Mouse (Mus musculus) neural tube, embryonic 13.5 days (tissue): ENCODE results near the gene Erich3. TPM values are rescaled to one million over a fixed set of nuclear protein-coding genes. Genes with fewer than 3 reads are reported as not detected.
"Not testable (repeated sequence)": the region's sequence is repeated elsewhere in the genome, so short reads cannot be mapped to it uniquely, and the experiment has no call there.

Source experiments
- ATAC-seq: fragments of 200-750 bp; cut with Nextera tagmentation; 2 replicates; pipeline ENCODE4 v1.8.0; 2017; ENCODE audit warnings: low read depth, mild to moderate bottlenecking, moderate TSS enrichment, moderate library complexity
- H3K27ac ChIP-seq: fragments of 300-500 bp; sonication (generic); replicated peaks from 2 replicates; pipeline ENCODE4 v1.5.1; 2015; ENCODE audit warnings: moderate library complexity, mild to moderate bottlenecking, inconsistent platforms
- H3K27me3 ChIP-seq: fragments of 300-500 bp; sonication (generic); 2 replicates; pipeline ENCODE4 v1.6.1; 2015; ENCODE audit warnings: mild to moderate bottlenecking, inconsistent platforms
- H3K36me3 ChIP-seq: fragments of 300-500 bp; sonication (generic); 2 replicates; pipeline ENCODE4 v1.6.1; 2015; ENCODE audit warnings: mild to moderate bottlenecking, inconsistent platforms
- H3K4me1 ChIP-seq: fragments of 300-500 bp; sonication (generic); replicated peaks from 2 replicates; pipeline ENCODE4 v1.6.1; 2015; ENCODE audit warnings: inconsistent platforms
- H3K4me2 ChIP-seq: fragments of 300-500 bp; sonication (generic); 2 replicates; pipeline ENCODE4 v1.6.1; 2015; ENCODE audit warnings: inconsistent platforms, mild to moderate bottlenecking, moderate library complexity
- H3K4me3 ChIP-seq: fragments of 300-500 bp; sonication (generic); 2 replicates; pipeline ENCODE4 v1.5.1; 2015; ENCODE audit warnings: mild to moderate bottlenecking, inconsistent platforms
- H3K9ac ChIP-seq: fragments of 300-500 bp; sonication (generic); 2 replicates; pipeline ENCODE4 v1.6.1; 2015; ENCODE audit warnings: moderate library complexity, mild to moderate bottlenecking, inconsistent platforms
- H3K9me3 ChIP-seq: fragments of 300-500 bp; sonication (generic); 2 replicates; pipeline ENCODE4 v1.6.1; 2016; ENCODE audit warnings: inconsistent platforms
- WGBS: fragments of 180-500 bp; shearing (Covaris S2); methylation state at CpG from one replicate; pipeline ENCODE4 v1.1.7; 2015; 5-methylcytosine and 5-hydroxymethylcytosine counted together
- polyA plus RNA-seq: library from polyadenylated mRNA; unstranded; fragments of >200 nt; fragmentation: Nextera tagmentation; extraction: Ambion mirVana; gene quantifications from 2 replicates; pipeline ENCODE4 v1.2.1, GENCODE M21; 2015

The Erich3 gene
- 1.3 and 1.7 TPM in 2 replicates for polyA plus RNA-seq

DNA sequence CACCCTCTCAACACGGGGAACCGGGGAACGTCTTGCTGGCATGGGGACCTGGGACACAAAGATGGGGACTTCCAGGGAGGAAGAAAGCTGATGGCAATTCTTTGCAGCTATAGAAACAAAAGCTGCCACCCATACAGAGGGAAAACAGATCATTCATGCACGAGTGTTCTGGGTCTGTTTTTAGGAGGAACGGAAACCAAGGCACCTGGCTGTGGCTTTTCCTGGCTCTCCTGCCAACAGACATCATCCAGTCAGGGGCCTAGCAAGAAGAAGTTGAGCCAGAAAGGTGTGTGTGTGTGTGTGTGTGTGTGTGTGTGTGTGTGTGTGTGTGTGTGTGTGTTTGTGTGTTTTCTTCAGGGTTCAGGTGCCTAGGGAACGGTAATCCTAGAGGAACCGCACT lies at the start of gene Erich3:
TSS of gene Erich3 (plus strand) at position 315 of the 400 bp plus-strand sequence.
- peaks cover 24% of the 10 kb centered on the region for H3K4me1 ChIP-seq
- H3K27ac ChIP-seq = peak within 1 kb of the TSS; percentile 87
- ATAC-seq = no peak; the same call in 1 of the 2 replicates
- H3K9ac ChIP-seq = peak within 1 kb of the TSS; percentile 72
- peak within 1 kb of the TSS; percentile 44 for H3K4me3 ChIP-seq
- H3K4me2 ChIP-seq = peak within 1 kb of the TSS; percentile 66
- H3K9me3 ChIP-seq = no peaks in the 10 kb centered on the region
- H3K27me3 ChIP-seq = peaks cover 11% of the 10 kb centered on the region; the same call in 1 of the 2 replicates
- H3K36me3 ChIP-seq = no peaks in the 10 kb centered on the region
- 25% methylated on average over 7 of the region's 7 CpGs for WGBS

DNA sequence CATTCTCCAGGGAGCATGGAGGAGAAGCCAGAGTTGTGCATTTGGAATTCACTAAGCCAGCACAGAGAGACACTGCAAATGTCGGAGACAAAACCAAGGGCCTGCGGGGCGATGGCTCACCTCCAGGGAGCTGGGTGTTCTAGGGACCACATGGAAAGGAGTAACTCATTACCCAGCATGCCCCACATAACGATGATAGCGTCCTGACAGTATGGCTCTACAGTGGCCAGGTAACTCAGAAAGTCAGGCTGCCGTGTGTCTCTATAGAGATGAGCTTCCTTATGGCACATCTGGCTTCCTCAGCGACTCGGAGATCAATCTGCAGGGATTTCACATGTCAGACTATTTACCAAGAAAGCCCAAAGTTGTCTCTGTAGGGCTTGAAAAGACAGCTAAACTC lies 48.9 kb upstream of the Erich3 start:
- no peaks in the 10 kb centered on the region for H3K9me3 ChIP-seq
- no peak overlapping the region for H3K27ac ChIP-seq
- no peak for ATAC-seq
- H3K36me3 ChIP-seq = no peaks in the 10 kb centered on the region; the same call in 1 of the 2 replicates
- H3K4me3 ChIP-seq = no peak overlapping the region
- 97% methylated on average over 8 of the region's 8 CpGs for WGBS
- no peaks in the 10 kb centered on the region for H3K27me3 ChIP-seq
- H3K4me2 ChIP-seq = no peak overlapping the region
- H3K9ac ChIP-seq = no peak overlapping the region
- H3K4me1 ChIP-seq = no peaks in the 10 kb centered on the region

DNA sequence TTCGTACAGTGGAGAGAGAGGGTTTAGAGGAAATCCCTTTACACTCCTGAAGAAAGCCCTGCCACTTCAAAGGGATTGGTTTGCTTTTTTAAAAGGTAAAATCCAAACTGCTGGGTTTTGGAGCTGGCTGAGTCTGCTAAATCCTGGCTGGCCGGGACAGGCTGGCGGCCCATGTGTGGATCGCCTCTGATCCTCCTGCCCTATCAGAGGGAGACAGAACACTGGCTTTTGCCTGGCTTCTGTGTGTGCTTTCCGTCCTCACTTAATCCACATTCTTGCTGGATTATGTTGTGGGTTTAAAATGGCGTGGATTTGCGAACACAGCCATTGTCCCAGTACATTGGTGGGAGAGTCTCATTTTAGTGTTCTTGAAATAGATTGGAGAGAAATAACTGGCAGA lies 48.4 kb upstream of the Erich3 start:
- H3K4me2 ChIP-seq = no peak overlapping the region
- H3K9ac ChIP-seq = no peak overlapping the region
- H3K27ac ChIP-seq = no peak overlapping the region
- WGBS = 93% methylated on average over 7 of the region's 7 CpGs
- no peak for ATAC-seq
- no peak overlapping the region for H3K4me3 ChIP-seq
- no peaks in the 10 kb centered on the region for H3K27me3 ChIP-seq
- no peaks in the 10 kb centered on the region for H3K4me1 ChIP-seq
- H3K36me3 ChIP-seq = no peaks in the 10 kb centered on the region; the same call in 1 of the 2 replicates
- no peaks in the 10 kb centered on the region for H3K9me3 ChIP-seq

DNA sequence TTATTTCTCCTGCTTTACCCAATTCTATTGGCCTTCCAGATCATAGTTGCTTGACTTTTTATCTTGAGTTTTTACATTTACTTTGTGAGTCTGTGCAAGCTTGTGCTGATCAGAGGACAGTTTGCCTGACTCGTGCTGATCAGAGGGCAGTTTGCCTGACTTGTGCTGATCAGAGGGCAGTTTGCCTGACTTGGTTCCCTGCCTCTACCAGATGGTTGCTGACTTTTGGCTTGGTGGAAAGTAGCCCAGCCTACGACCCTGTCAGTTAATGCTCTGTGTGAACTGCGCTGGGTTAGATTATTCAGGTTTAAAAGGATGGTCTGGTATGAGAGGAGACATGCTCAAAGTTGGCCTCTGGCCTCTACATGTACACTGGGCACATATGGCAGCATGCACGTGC lies 47.6 kb upstream of the Erich3 start:
- Histone ChIP-seq H3K4me3 (no peak overlapping the region), H3K27ac (no peak overlapping the region), H3K4me1 (no peaks in the 10 kb centered on the region), H3K9ac (no peak overlapping the region), H3K36me3 (no peaks in the 10 kb centered on the region; the same call in 1 of the 2 replicates), H3K27me3 (no peaks in the 10 kb centered on the region), H3K9me3 (no peaks in the 10 kb centered on the region), H3K4me2 (no peak overlapping the region)
- 94% methylated on average over 4 of the region's 4 CpGs for WGBS
- ATAC-seq = no peak

DNA sequence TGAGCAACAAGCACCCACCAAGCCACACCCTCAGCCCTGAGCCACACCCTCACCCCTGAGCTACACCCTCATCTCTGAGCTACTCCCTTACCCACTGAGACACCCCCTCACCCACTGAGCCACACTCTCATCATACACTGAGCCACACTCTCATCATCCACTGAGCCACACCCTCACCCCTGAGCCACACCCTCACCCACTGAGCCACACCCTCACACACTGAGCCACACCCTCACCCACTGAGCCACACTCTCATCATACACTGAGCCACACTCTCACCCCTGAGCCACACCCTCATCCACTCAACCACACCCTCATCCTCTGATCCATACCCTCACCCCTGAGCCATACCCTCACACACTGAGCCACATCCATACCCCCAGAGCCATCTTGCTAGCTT lies 35.4 kb upstream of the Erich3 start:
- Histone ChIP-seq H3K27ac (no peak overlapping the region), H3K4me1 (no peaks in the 10 kb centered on the region), H3K36me3 (no peaks in the 10 kb centered on the region), H3K9me3 (no peaks in the 10 kb centered on the region), H3K4me3 (no peak overlapping the region), H3K4me2 (no peak overlapping the region), H3K9ac (no peak overlapping the region), H3K27me3 (no peaks in the 10 kb centered on the region)
- peak; percentile 50; the same call in 1 of the 2 replicates for ATAC-seq

DNA sequence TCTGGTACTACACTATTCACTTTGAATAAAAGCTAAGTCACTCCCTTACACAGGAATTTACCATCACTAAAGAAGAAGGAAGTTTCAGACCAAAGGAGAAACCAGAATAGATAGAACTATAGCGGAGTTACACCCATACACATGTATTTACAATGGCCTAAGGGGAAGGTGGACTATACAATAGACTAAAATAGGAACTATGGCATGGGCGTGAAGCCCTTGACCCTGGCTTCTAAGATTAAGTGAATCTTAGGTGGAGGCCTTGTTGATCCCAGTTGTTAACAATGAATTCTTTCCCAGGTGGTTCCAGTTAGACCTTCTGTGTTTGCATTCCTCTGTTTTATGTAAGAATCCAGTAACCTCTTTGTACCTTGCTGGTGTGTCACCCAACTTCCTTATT lies 32.4 kb upstream of the Erich3 start:
- not testable (repeated sequence) for H3K27ac ChIP-seq, H3K4me3 ChIP-seq, H3K27me3 ChIP-seq, H3K4me1 ChIP-seq, H3K36me3 ChIP-seq, ATAC-seq, H3K9me3 ChIP-seq, H3K9ac ChIP-seq, H3K4me2 ChIP-seq
- WGBS = 92% methylated on average over 2 of the region's 2 CpGs

DNA sequence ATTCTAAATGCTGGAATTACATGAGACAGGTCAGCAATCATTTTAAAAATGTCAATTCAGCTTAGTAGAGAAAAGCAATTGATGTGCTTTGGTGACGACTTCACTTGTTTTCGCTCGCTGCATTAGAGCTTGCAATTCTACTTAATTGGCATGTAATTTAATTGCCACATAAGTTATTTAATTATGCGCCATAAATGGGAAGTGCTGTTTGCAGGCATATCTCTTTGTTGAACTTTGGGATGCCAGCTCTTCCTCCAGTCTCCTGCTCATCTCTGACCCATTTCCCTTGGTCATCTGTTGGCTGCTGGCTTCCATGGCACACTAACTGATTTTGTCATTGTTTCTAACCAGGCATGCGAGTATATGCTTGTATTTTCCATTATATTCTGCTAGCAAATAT lies 30.6 kb upstream of the Erich3 start:
- no peaks in the 10 kb centered on the region for H3K36me3 ChIP-seq
- no peaks in the 10 kb centered on the region for H3K27me3 ChIP-seq
- 64% methylated on average over 5 of the region's 5 CpGs for WGBS
- H3K4me1 ChIP-seq = no peaks in the 10 kb centered on the region
- no peak overlapping the region for H3K4me2 ChIP-seq
- H3K9ac ChIP-seq = no peak overlapping the region
- no peak overlapping the region for H3K27ac ChIP-seq
- H3K4me3 ChIP-seq = no peak overlapping the region
- ATAC-seq = no peak
- H3K9me3 ChIP-seq = no peaks in the 10 kb centered on the region

DNA sequence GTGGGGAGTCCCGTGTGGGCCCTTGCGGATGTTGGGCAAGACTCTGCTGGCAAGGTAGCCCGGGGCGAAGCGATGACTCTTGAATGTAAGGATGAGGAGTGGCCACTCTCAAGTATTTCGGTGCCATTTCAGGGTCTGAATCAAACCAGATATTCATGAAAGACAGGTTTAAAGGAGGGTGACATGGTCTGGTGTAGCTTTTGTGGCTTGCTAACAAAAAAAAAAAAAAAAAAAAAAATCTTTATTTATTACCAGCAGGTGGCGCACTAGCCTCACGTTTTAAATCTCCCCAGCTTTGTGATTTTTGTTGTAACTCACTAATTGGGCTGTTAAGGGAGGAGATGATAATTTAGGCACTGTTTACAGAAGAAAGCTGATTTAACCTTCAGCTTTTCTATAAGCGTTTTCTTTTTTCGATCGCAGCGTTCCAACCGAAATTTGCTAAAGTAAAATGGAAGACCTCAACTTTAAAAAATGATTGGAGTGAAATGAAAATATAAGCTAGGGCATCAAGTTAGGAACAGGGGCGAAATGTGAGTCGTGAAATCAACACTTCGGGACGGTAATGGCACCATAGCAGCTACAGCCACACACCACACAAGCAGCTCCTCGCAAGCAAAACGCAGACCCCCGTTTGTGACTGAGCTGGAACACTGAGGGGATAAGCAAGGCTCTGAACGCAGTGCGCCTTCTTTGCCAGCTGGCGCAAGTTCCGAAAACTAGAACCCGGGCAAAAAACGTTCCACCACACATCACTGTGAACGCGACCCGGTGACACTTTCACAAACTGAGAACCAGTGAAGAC lies 16.8 kb upstream of the Erich3 start:
- H3K36me3 ChIP-seq = no peaks in the 10 kb centered on the region
- H3K27me3 ChIP-seq = 0 out of 2 replicates have a peak, but pooled peaks cover 14% of the 10 kb centered on the region
- no peak overlapping the region; the same call in 1 of the 2 replicates for H3K4me3 ChIP-seq
- 58% methylated on average over 29 of the region's 29 CpGs for WGBS
- ATAC-seq = peak; percentile 56
- no peak overlapping the region for H3K27ac ChIP-seq
- no peaks in the 10 kb centered on the region for H3K9me3 ChIP-seq
- H3K4me1 ChIP-seq = peaks cover 5% of the 10 kb centered on the region; the same call in 1 of the 2 replicates
- no peak overlapping the region for H3K9ac ChIP-seq
- H3K4me2 ChIP-seq = peak overlapping the region; percentile 38

DNA sequence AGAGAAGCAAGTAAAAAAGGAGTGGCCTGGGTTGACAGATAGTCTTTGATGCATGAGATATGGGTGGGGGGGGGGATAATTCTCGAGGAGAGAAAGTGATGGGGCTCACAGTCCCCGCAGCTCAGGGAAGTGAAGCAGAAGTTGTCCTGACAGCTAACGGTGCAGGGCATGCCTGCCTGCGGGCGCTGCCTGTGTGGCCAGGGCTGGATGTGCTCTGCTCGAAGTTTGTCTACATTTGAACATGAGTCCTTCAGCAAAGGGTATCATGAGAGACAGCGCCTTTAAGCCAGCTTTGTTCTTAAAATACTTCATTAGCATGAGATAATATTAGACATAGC lies 16.2 kb upstream of the Erich3 start:
- H3K4me2 ChIP-seq = peak overlapping the region; percentile 38
- H3K4me1 ChIP-seq = peaks cover 5% of the 10 kb centered on the region; the same call in 1 of the 2 replicates
- 0 out of 2 replicates have a peak, but pooled peaks cover 20% of the 10 kb centered on the region for H3K27me3 ChIP-seq
- no peak for ATAC-seq
- no peaks in the 10 kb centered on the region for H3K36me3 ChIP-seq
- no peak overlapping the region; the same call in 1 of the 2 replicates for H3K4me3 ChIP-seq
- H3K9ac ChIP-seq = no peak overlapping the region
- no peaks in the 10 kb centered on the region for H3K9me3 ChIP-seq
- H3K27ac ChIP-seq = no peak overlapping the region
- WGBS = 58% methylated on average over 7 of the region's 7 CpGs

DNA sequence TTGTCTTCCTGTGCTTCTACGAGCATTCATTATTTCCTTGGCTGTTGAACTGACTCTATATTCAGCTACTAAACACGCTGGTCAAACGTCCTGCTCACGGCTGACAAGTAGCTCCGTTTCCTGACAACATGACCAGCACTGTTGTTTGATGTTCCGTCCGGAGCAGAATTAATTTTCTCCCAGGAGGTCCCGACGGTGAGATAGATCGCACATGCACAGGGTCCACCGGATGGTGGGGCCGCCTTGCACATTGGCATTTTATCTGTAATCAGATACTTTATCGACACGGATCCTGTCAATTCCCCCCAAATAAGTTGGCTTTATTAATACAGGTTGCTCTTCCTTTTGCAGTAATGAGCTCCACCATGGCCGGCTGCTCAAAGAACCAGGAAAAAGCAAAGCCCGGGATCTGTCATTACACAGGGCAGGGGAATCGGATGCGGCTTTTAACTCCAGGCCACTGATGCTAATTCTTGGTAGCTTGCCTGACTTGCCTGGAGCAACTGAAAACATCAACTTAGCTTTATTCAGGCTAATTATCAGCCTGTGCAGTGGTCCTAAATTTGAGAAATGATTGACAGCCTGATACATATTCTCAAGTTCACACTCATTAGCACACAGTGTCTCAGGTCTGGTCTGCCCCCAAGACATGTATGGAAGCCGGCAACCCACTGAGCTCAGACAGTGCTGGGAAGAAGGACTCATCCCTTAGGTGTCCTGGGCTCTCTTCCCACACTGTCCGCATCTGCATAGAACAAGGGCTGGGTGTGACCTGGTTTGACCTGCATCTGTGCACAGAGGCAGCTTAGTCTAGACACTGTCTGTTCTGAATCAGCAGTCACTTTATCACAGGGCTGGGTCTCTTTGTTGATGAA lies 14.0 kb upstream of the Erich3 start:
- Histone ChIP-seq H3K27ac (no peak overlapping the region), H3K4me1 (peaks cover 15% of the 10 kb centered on the region), H3K9ac (no peak overlapping the region), H3K36me3 (no peaks in the 10 kb centered on the region), H3K4me3 (no peak overlapping the region), H3K4me2 (no peak overlapping the region), H3K27me3 (0 out of 2 replicates have a peak, but pooled peaks cover 22% of the 10 kb centered on the region), H3K9me3 (no peaks in the 10 kb centered on the region)
- 70% methylated on average over 20 of the region's 20 CpGs for WGBS
- ATAC-seq = no peak

DNA sequence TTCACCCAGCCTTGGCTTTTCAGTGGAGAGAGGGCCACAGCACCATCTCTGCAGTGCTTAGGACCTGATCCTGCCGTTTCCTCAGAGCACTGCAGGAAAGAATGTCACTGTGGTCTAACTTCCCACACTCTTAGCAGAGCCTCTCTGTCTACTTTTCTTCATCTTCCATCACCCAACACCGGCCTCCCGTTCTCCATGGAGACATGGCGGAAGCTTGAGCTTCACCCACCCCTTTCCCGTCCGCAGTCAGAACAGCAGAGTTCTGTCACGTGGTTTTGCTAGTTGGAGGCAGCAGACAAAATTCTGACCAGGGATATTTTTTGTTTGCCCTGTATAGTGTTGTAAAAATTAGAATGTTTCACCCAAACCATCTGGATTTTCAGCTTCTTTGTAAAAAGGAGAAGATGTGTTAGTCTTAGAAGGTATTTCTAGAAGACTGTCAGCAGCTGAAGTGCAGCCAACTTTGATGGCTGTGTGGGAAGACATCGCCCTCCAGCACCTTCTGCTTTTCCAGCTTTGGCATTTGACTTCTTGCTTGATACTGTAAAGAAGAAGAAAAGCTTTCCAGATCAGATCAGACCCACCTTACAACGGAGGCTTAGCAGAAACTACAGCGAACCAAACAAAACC lies 12.4 kb upstream of the Erich3 start:
- 0 out of 2 replicates have a peak, but pooled peaks cover 22% of the 10 kb centered on the region for H3K27me3 ChIP-seq
- no peaks in the 10 kb centered on the region for H3K9me3 ChIP-seq
- ATAC-seq = no peak
- peaks cover 15% of the 10 kb centered on the region for H3K4me1 ChIP-seq
- no peak overlapping the region for H3K9ac ChIP-seq
- no peak overlapping the region for H3K27ac ChIP-seq
- no peaks in the 10 kb centered on the region for H3K36me3 ChIP-seq
- WGBS = 87% methylated on average over 10 of the region's 10 CpGs
- H3K4me2 ChIP-seq = no peak overlapping the region
- H3K4me3 ChIP-seq = no peak overlapping the region
